Mouse (Mus musculus) heart, embryonic 13.5 days (tissue): Measurements from ENCODE around the gene Ran. TPM values are rescaled to one million over a fixed set of nuclear protein-coding genes. Genes with fewer than 3 reads are reported as not detected.
A peak's percentile ranks its signal among the peaks of the same experiment; 100 is the strongest.

Source experiments
- ATAC-seq: fragments of 200-750 bp; cut with Nextera tagmentation; 2 replicates; pipeline ENCODE4 v1.8.0; 2017; ENCODE audit warnings: moderate TSS enrichment; ENCODE audit not compliant: insufficient number of reproducible peaks, low FRiP score, low TSS enrichment; ENCODE audit errors: extremely low read depth
- H3K27ac ChIP-seq: fragments of 300-500 bp; sonication (generic); replicated peaks from 2 replicates; pipeline ENCODE4 v1.5.1; 2015; ENCODE audit warnings: moderate library complexity, mild to moderate bottlenecking, inconsistent platforms
- H3K27me3 ChIP-seq: fragments of 300-500 bp; sonication (generic); replicated peaks from 2 replicates; pipeline ENCODE4 v1.6.1; 2015; ENCODE audit warnings: mild to moderate bottlenecking, inconsistent platforms
- H3K36me3 ChIP-seq: fragments of 300-500 bp; sonication (generic); 2 replicates; pipeline ENCODE4 v1.6.1; 2015; ENCODE audit warnings: mild to moderate bottlenecking, inconsistent platforms
- H3K4me1 ChIP-seq: fragments of 300-500 bp; sonication (generic); 2 replicates; pipeline ENCODE4 v1.6.1; 2015; ENCODE audit warnings: inconsistent platforms
- H3K4me2 ChIP-seq: fragments of 300-500 bp; sonication (generic); 2 replicates; pipeline ENCODE4 v1.6.1; 2015; ENCODE audit warnings: inconsistent platforms, mild to moderate bottlenecking, moderate library complexity
- H3K4me3 ChIP-seq: fragments of 300-500 bp; sonication (generic); 2 replicates; pipeline ENCODE4 v1.5.1; 2015; ENCODE audit warnings: moderate library complexity, mild to moderate bottlenecking, inconsistent platforms
- H3K9ac ChIP-seq: fragments of 300-500 bp; sonication (generic); 2 replicates; pipeline ENCODE4 v1.6.1; 2015; ENCODE audit warnings: inconsistent platforms, mild to moderate bottlenecking, moderate library complexity
- H3K9me3 ChIP-seq: fragments of 300-500 bp; sonication (generic); 2 replicates; pipeline ENCODE4 v1.6.1; 2016; ENCODE audit warnings: inconsistent platforms
- WGBS: fragments of 180-500 bp; shearing (Covaris S2); methylation state at CpG from one replicate; pipeline ENCODE4 v1.1.7; 2015; ENCODE audit warnings: mixed read lengths; 5-methylcytosine and 5-hydroxymethylcytosine counted together
- polyA plus RNA-seq: library from polyadenylated mRNA; unstranded; fragments of >200 nt; fragmentation: Nextera tagmentation; extraction: Ambion mirVana; gene quantifications from 2 replicates; pipeline ENCODE4 v1.2.1, GENCODE M21; 2015

The Ran gene
- polyA plus RNA-seq, 1 experiment from 2014 or later: 389 TPM

DNA sequence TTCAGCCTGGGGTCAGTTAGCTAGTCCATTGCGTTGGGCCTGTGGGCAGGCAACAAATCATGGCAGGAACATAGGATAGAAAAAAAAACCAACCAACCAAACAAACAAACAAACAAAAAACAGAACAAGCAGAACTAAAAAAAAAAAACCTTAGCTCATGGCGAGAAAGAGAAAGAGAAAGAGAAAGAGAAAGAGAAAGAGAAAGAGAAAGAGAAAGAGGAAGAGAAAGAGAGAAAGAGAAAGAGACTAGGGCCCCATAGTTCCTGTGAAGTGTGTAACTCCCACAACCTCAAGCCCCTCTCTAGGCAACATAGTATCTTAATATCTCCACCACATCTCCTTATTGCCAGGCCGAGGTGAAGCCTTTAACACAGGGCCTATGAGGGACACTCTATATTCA is 3.5 kb upstream of the Ran start:
- peaks cover 2% of the 10 kb centered on the region for H3K36me3 ChIP-seq
- 88% methylated on average over 3 of the region's 3 CpGs for WGBS
- H3K9me3 ChIP-seq: no peaks in the 10 kb centered on the region
- peaks cover 11% of the 10 kb centered on the region for H3K4me1 ChIP-seq
- H3K27ac ChIP-seq: no peak overlapping the region
- H3K4me2 ChIP-seq: no peak overlapping the region
- no peak overlapping the region for H3K9ac ChIP-seq
- no peak overlapping the region for H3K4me3 ChIP-seq
- no peak for ATAC-seq
- no peaks in the 10 kb centered on the region for H3K27me3 ChIP-seq

DNA sequence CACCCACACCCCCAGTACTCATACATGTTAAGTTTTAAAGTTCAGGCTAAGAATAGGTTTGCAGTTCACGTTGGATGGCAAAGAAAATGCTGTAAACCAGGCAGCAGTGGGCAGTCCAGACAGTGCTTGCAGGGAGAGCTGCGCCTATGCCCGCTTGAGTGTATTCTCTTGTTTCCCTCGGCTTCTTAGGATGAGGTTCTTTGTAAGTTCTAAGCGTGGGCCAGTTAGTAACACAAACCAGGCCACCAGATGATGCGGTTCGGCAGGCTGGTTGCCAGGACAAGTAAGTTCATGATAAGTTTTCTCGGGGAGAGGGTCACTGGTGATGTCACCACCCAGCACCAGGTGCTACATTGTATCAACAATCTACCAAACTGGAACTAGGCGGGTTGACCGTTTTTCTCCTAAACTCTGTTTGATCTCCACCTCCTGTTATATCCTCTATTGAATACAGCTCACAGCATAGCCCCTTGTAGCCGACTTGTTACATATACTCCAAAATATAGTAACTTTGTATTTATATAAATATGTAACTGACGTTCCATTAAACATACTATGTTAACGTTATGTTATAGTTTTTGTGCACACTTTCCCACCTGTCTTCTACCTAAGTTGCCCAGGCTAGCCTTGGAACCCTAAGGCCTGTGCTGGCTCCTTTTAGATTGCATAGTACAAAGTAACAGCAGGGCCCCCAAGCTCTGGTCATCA is 933 bp upstream of the Ran start:
- Histone ChIP-seq H3K27ac (peak overlapping the region; percentile 98), H3K9ac (peak overlapping the region; percentile 86), H3K27me3 (no peaks in the 10 kb centered on the region), H3K4me3 (peak overlapping the region; percentile 97), H3K4me1 (peaks cover 20% of the 10 kb centered on the region), H3K9me3 (no peaks in the 10 kb centered on the region), H3K4me2 (peak overlapping the region; percentile 73), H3K36me3 (peaks cover 21% of the 10 kb centered on the region)
- no peak for ATAC-seq
- 72% methylated on average over 13 of the region's 13 CpGs for WGBS

DNA sequence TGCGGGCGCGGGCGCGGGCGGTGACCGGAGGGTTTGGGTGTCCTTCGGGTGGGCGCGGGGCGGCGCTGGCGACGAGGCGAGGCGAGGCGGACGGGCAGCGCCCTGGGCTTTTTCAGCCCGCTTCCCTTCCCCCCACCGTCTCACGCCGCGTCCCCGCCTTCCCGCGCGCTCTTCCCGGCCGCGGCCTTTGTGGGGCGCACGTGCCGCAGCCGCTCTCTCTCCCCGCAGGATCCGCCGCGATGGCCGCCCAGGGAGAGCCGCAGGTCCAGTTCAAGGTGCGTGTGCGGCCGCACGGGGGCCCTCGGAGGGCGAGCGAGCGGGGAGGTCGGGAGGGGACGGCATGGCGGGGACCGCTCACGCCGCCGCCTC is 415 bp downstream of the Ran start:
- Histone ChIP-seq H3K4me1 (peaks cover 20% of the 10 kb centered on the region), H3K4me2 (peak overlapping the region; percentile 92), H3K4me3 (peak overlapping the region; percentile 97), H3K9ac (peak overlapping the region; percentile 99), H3K27me3 (no peaks in the 10 kb centered on the region), H3K9me3 (no peaks in the 10 kb centered on the region), H3K36me3 (peaks cover 33% of the 10 kb centered on the region), H3K27ac (peak overlapping the region; percentile 98)
- WGBS: under 1% methylated on average over 50 of the region's 56 CpGs
- ATAC-seq: peak; percentile 67

DNA sequence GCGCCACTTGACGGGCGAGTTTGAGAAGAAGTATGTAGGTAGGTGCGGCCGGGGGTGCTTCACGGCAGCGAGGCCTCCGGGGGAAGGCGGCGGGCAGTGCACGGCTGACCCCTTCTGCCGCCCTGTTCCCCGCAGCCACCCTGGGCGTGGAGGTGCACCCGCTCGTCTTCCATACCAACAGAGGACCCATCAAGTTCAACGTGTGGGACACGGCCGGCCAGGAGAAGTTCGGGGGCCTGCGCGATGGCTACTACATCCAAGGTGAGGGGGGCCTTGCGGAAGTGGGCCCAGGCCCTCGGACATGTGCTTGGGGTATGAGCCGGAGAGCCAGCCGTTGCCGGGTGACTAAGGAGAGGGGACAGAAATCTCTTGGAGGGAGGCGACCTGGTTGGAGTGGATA is 862 bp downstream of the Ran start:
- H3K4me3 ChIP-seq: peak overlapping the region; percentile 97
- no peaks in the 10 kb centered on the region for H3K9me3 ChIP-seq
- no peaks in the 10 kb centered on the region for H3K27me3 ChIP-seq
- no peak for ATAC-seq
- 2% methylated on average over 28 of the region's 28 CpGs for WGBS
- peak overlapping the region; percentile 92 for H3K4me2 ChIP-seq
- peaks cover 38% of the 10 kb centered on the region for H3K36me3 ChIP-seq
- H3K4me1 ChIP-seq: peaks cover 20% of the 10 kb centered on the region
- peak overlapping the region; percentile 99 for H3K9ac ChIP-seq
- H3K27ac ChIP-seq: peak overlapping the region; percentile 98

DNA sequence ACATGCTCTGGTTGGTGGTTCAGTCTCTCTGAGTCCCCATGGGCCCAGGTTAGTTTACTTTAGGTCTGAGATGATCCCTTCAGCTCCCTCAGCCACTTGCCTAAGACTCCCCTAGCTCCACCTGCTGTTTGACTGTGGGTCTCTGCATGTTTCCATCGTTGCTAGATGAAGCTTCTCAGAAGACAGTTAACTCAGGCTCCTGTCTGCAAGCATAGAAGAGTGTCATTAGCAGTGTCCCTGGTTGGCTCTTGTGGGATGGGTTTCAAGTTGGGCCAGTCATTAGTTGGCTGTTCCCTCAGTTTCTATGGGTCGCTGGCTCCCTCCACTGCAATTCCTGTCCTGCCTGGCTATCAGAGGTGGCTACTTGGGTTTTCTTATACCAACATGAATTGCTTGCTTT is 5.2 kb downstream of the Ran start:
- ATAC-seq: no peak
- no peak overlapping the region for H3K27ac ChIP-seq
- H3K4me2 ChIP-seq: no peak overlapping the region
- H3K4me3 ChIP-seq: no peak overlapping the region
- peaks cover 13% of the 10 kb centered on the region for H3K4me1 ChIP-seq
- 42% methylated on average over 2 of the region's 2 CpGs for WGBS
- H3K9me3 ChIP-seq: no peaks in the 10 kb centered on the region
- H3K9ac ChIP-seq: no peak overlapping the region
- peaks cover 48% of the 10 kb centered on the region for H3K36me3 ChIP-seq
- no peaks in the 10 kb centered on the region for H3K27me3 ChIP-seq

DNA sequence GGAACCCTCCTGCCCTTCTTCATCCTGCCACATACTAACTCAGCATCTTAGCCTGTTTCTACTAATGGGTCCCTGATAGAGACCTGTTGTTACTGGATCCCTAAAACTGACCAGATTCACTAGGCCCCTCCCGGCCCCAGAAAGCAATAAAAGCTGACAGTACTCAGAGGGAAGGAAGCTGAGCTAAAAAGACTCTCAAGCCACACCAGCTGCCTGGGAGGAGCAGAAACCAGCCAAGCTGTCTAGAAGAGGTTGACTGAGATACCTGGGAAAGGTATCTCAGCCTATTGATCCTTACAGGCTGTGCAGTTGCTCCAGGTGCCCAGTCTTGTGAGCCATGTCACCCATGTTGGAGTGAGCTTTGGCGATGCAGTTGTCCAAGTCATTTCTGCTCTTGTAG is 5.9 kb downstream of the Ran start:
- Histone ChIP-seq H3K4me1 (peaks cover 13% of the 10 kb centered on the region), H3K9me3 (no peaks in the 10 kb centered on the region), H3K27me3 (no peaks in the 10 kb centered on the region), H3K36me3 (peaks cover 48% of the 10 kb centered on the region), H3K9ac (no peak overlapping the region), H3K4me2 (no peak overlapping the region), H3K4me3 (no peak overlapping the region), H3K27ac (no peak overlapping the region)
- ATAC-seq: no peak
- WGBS: 83% methylated on average over 2 of the region's 2 CpGs

DNA sequence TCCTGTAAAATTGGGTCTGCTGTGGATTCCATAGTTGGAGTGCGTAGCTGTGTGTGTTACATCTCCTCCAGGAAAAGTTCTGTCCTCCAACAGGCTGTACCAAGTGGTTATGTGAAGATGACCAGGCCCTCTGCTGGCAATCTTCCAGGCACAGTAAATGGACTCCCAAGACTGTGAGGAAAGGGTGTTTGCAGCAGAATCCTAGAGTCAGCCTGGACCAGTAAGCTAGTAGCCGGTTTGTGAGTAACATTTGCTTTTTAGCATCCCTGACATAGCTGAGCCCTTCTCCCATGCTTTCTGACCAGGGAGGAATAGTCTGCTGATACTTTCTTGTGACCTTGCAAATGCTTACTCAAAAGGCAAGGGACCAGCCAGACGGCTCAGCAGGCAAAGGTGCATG is 6.3 kb downstream of the Ran start:
- H3K36me3 ChIP-seq: peaks cover 48% of the 10 kb centered on the region
- no peak overlapping the region for H3K4me2 ChIP-seq
- 85% methylated on average over 3 of the region's 3 CpGs for WGBS
- no peak; the same call in 1 of the 2 replicates for ATAC-seq
- no peak overlapping the region for H3K27ac ChIP-seq
- no peak overlapping the region for H3K9ac ChIP-seq
- peaks cover 12% of the 10 kb centered on the region for H3K4me1 ChIP-seq
- H3K4me3 ChIP-seq: no peak overlapping the region
- H3K9me3 ChIP-seq: no peaks in the 10 kb centered on the region
- H3K27me3 ChIP-seq: no peaks in the 10 kb centered on the region

DNA sequence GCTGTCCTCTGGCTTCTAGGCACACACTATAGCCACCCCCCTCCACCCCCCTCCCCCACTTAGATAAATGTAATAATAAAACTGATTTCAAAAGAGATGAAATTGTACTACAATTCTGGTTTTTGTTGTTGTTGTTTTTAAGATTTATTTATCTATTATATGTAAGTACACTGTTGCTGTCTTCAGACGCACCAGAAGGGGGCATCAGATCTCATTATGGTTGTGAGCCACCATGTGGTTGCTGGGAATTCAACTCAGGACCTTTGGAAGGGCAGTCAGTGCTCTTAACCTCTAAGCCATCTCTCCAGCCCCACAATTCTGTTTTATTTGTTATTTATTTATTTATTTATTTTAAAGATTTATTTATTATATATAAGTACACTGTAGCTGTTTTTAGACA is 6.8 kb downstream of the Ran start:
- Histone ChIP-seq H3K4me2 (no peak overlapping the region), H3K4me3 (no peak overlapping the region), H3K27ac (no peak overlapping the region), H3K9me3 (no peaks in the 10 kb centered on the region), H3K36me3 (peaks cover 44% of the 10 kb centered on the region), H3K4me1 (peaks cover 7% of the 10 kb centered on the region), H3K27me3 (no peaks in the 10 kb centered on the region), H3K9ac (no peak overlapping the region)
- WGBS: 86% methylated on average over 1 of the region's 1 CpGs
- ATAC-seq: no peak

DNA sequence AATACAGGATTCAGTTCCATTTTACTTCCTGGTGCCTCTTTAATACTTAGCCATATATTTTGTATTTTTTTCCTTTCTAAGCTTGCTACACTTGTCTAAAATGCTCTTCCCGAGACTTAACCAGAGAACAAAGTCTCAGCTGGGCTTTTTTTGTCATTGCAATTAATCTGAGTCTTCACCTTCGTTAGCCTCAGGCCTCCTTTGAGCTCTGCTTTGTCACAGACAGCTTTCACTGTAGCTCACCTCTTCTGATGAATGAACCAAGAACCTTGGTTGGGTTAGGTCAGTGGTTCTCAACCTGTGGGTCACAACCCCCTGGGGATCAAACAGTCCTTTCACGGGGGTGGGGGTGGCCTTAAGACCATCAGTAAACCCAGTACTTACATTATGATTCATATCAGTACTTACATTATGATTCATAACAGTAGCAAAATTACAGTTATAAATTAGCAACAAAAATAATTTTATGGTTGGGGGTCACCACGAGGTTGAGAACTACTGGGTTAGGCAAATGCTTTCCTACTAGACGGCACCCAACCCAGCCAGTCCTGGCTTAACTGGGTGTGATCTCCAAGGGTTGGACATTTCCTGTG is 9.4 kb downstream of the Ran start:
- ATAC-seq: no peak
- WGBS: 75% methylated on average over 5 of the region's 5 CpGs
- Histone ChIP-seq H3K27ac (no peak overlapping the region), H3K4me3 (no peak overlapping the region), H3K9me3 (no peaks in the 10 kb centered on the region), H3K36me3 (peaks cover 26% of the 10 kb centered on the region), H3K4me2 (no peak overlapping the region), H3K4me1 (no peaks in the 10 kb centered on the region), H3K27me3 (no peaks in the 10 kb centered on the region), H3K9ac (no peak overlapping the region)

DNA sequence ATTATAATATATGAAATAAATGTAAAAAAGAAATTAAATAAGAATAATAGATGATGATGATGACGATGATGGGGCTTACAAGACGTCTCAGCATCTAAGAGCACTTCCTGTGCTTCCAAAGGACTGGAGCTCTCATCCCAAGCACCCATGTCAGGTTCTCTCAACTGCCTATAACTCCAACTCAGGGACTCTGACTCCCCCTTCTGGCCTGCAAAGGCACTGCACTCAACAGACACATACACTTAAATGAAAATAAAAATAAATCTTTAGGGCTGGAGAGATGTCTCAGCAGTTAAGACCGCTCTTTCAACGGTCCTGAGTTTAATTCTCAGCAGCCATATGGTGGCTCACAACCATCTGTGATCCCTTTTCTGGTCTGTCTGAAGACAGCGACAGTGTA is 16.8 kb downstream of the Ran start:
- 79% methylated on average over 5 of the region's 5 CpGs for WGBS

DNA sequence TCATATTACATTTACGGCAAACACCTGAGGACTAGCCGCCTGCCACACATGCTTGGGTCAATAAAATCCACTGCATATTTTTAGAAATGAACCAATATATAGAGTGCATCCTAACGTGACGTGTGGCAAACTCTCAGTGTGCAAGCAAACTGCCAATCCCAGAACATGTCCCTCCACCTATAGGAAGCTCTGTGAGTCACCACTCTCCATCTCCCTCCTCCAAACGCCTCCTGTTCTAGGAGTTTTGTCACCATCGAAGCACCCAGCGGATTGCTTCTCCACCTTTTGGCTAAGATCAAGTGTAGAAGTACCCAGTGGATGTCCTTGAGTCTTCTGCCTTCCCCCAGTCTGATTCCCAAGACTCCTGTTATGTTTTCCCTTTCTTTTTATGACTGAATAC is 17.9 kb downstream of the Ran start:
- ATAC-seq: no peak
- Histone ChIP-seq H3K27ac (no peak overlapping the region), H3K27me3 (no peaks in the 10 kb centered on the region), H3K4me2 (no peak overlapping the region), H3K36me3 (no peaks in the 10 kb centered on the region), H3K4me3 (no peak overlapping the region), H3K9ac (no peak overlapping the region), H3K9me3 (no peaks in the 10 kb centered on the region), H3K4me1 (no peaks in the 10 kb centered on the region)
- 71% methylated on average over 7 of the region's 7 CpGs for WGBS

More for the DNA sequence above, 16.8 kb downstream of the Ran start:
- Histone ChIP-seq H3K4me3 (no peak overlapping the region), H3K4me2 (no peak overlapping the region), H3K27ac (no peak overlapping the region), H3K9ac (no peak overlapping the region), H3K4me1 (no peaks in the 10 kb centered on the region), H3K9me3 (no peaks in the 10 kb centered on the region), H3K36me3 (no peaks in the 10 kb centered on the region), H3K27me3 (no peaks in the 10 kb centered on the region)
- no peak for ATAC-seq
